Mouse (Mus musculus) megakaryocyte, embryonic 14.5 days (primary cell): Measurements from ENCODE around the gene Sirpa. TPM values are rescaled to one million over a fixed set of nuclear protein-coding genes. Genes with fewer than 3 reads are reported as not detected.

ENCODE experiments used
- H3K27me3 ChIP-seq: replicated peaks from 2 replicates; pipeline ENCODE3; 2012; ENCODE audit warnings: inconsistent platforms
- H3K36me3 ChIP-seq: replicated peaks from 2 replicates; pipeline ENCODE3; 2012; ENCODE audit warnings: low read length, inconsistent platforms, mixed read lengths
- H3K4me1 ChIP-seq: 2 replicates; pipeline ENCODE4 v1.6.1; 2012; ENCODE audit warnings: inconsistent platforms
- H3K4me3 ChIP-seq: replicated peaks from 2 replicates; pipeline ENCODE3; 2012; ENCODE audit warnings: moderate library complexity, mild to moderate bottlenecking, inconsistent platforms
- H3K9me3 ChIP-seq: 2 replicates; pipeline ENCODE4 v1.6.1; 2012; ENCODE audit warnings: inconsistent platforms
- FLI1 ChIP-seq: IDR thresholded peaks from 2 replicates; pipeline ENCODE4 v1.6.1; 2012; ENCODE audit warnings: low read length, inconsistent platforms, mixed read lengths
- GATA1 ChIP-seq: IDR thresholded peaks from 3 replicates; pipeline ENCODE4 v1.6.1; 2012; ENCODE audit warnings: mixed read lengths, low read length, inconsistent platforms, borderline replicate concordance
- polyA plus RNA-seq: library from polyadenylated mRNA; stranded (reverse); fragments of >175 nt; gene quantifications from 2 replicates; pipeline ENCODE4 v1.2.3, GENCODE M21; 2012; ENCODE audit warnings: low replicate concordance; ENCODE audit not compliant: insufficient read depth

Gene Sirpa
- polyA plus RNA-seq = 9.9 and 60.3 TPM in 2 replicates

DNA sequence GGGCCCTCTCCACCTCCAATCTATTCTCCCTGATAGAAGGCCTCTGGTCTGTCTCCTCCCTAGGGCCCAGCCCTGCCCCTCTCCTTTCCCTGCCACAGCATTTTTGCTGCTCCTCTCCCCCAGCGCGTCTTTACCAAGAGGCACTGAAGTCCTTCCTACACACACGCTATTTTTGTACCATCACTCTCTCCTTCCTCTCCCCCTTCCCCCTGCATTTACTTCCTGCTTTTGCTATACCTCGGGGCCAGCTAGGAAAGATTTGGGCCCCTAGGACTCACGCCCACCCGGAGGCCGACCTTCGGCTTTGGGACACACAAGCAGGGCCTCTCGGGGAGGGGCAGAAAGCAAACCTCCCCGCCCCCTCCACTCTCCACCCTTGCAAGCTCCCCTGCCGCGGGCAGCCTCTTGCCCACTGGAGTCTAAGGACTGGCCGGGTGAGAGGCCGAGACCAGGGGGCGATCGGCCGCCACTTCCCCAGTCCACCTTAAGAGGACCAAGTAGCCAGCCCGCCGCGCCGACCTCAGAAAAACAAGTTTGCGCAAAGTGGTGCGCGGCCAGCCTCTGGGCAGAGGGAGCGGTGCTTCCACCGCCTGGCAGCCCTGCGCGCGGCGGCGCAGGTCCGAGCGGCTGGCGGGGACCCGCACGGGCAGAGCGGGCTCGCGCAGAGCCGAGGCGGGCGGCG lies at the start of gene Sirpa:
Gene Sirpa, plus strand, starts transcription at position 377 of the 682 bp plus-strand sequence.
- TF ChIP-seq FLI1 (no peak), GATA1 (no peak)
- Histone ChIP-seq H3K4me3 (peak within 1 kb of the TSS; percentile 94), H3K36me3 (no peaks in the 10 kb centered on the region), H3K27me3 (peaks cover 84% of the 10 kb centered on the region), H3K4me1 (peaks cover 36% of the 10 kb centered on the region), H3K9me3 (no peaks in the 10 kb centered on the region)

DNA sequence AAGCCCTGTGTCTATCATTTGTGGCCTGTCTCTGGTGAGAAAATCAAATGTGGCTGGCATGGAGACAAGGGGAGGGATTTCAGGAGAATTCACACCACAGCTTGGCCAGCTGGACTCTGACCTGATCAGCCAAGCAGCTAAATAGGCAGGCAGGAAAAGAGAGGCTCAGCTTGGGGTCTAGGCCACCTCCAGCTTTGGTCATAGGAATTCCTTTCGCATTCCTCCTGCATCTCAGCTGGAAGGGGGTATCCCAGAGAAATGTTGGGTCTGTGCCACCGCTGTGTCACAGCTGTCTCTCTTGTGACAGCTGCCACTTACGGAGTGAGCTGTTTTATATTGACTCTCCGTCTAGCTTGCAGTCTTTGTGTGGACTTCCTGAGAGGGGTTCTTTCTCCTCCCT lies 48.2 kb upstream of the Sirpa start:
- Histone ChIP-seq H3K36me3 (no peaks in the 10 kb centered on the region), H3K4me3 (no peak overlapping the region), H3K4me1 (peaks cover 5% of the 10 kb centered on the region; the same call in 1 of the 2 replicates), H3K9me3 (no peaks in the 10 kb centered on the region), H3K27me3 (peaks cover 31% of the 10 kb centered on the region)
- TF ChIP-seq GATA1 (no peak), FLI1 (no peak)

DNA sequence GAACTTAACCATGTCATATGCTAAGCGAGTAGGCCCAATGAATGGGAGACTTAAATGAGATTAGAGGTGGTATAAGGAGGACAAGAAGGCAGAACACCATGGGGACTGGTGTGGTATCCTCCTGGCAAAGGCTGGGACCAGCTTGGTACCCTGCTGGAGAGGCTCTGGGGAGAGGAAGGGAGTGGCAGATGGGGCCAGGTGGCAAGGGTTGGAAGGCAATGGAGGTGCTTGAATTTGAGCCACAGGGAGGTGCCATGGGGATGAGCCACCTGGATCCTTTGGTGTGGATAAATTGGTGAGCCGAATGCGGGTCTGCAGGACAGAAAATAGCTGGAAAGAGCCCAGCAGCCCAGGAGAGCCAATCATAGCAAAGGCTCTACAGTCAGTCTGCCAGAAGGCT lies 47.7 kb upstream of the Sirpa start:
- Histone ChIP-seq H3K36me3 (no peaks in the 10 kb centered on the region), H3K4me1 (peaks cover 9% of the 10 kb centered on the region; the same call in 1 of the 2 replicates), H3K27me3 (peaks cover 36% of the 10 kb centered on the region), H3K9me3 (no peaks in the 10 kb centered on the region), H3K4me3 (no peak overlapping the region)
- TF ChIP-seq FLI1 = no peak
- no peak for TF ChIP-seq GATA1

GRCm38 (mm10) chr2:129545596-129545995 lies 47.0 kb upstream of the Sirpa start:
- peaks cover 35% of the 10 kb centered on the region for H3K27me3 ChIP-seq
- peaks cover 10% of the 10 kb centered on the region; the same call in 1 of the 2 replicates for H3K4me1 ChIP-seq
- TF ChIP-seq FLI1 (no peak), GATA1 (no peak)

DNA sequence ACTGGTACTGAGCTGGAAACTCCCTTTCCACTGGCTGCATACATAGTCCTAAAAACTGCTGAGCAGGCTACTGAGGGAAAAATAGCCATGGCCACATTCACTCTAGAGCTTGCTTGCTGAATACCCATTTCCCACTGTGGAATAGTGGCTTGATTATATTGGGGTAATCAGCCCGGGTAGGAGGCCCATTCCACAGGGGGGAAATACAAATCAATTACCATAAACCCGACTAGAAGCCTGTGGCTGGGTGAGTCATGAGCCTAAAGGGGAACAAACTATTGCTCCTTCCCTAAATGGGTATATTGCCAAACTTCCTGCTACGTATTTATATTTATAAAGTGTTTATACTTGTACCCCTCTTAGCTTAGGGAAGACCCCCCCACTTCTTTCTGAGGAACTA lies 45.9 kb upstream of the Sirpa start:
- Histone ChIP-seq H3K9me3 (no peaks in the 10 kb centered on the region), H3K4me3 (no peak overlapping the region), H3K4me1 (peaks cover 10% of the 10 kb centered on the region; the same call in 1 of the 2 replicates), H3K36me3 (no peaks in the 10 kb centered on the region), H3K27me3 (peaks cover 30% of the 10 kb centered on the region)
- no peak for TF ChIP-seq FLI1
- TF ChIP-seq GATA1 = no peak

More at GRCm38 (mm10) chr2:129545596-129545995, 47.0 kb upstream of the Sirpa start:
- Histone ChIP-seq H3K9me3 (no peaks in the 10 kb centered on the region), H3K4me3 (no peak overlapping the region), H3K36me3 (no peaks in the 10 kb centered on the region)

- peaks cover 27% of the 10 kb centered on the region for H3K27me3 ChIP-seq
- TF ChIP-seq FLI1 (no peak), GATA1 (no peak)
Measured at GRCm38 (mm10) chr2:129549537-129550135, 43.0 kb upstream of the Sirpa start.

DNA sequence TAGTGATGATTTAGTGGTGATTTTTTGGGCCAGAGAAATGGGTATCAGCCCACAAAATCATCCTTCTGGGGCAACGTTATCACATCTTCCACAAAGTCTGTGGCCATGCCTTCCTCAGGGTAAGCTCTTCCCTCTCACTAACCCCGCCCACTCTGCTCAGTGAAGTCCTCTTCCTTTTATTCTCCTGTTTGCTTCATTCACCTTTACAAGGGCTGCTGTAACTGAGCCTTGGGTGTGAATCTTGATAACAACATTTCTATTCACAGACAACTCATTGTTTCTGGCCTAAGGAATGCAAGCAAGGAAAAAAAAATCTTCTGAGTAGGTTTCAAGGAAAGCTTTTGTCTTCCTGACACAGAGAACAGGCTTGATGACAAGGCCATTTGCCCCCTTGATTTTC lies 41.9 kb upstream of the Sirpa start:
- TF ChIP-seq FLI1 (no peak), GATA1 (no peak)
- no peak overlapping the region for H3K4me3 ChIP-seq
- peaks cover 25% of the 10 kb centered on the region for H3K27me3 ChIP-seq
- H3K9me3 ChIP-seq = no peaks in the 10 kb centered on the region
- peaks cover 10% of the 10 kb centered on the region; the same call in 1 of the 2 replicates for H3K4me1 ChIP-seq
- no peaks in the 10 kb centered on the region for H3K36me3 ChIP-seq

More at GRCm38 (mm10) chr2:129549537-129550135, 43.0 kb upstream of the Sirpa start:
- H3K4me3 ChIP-seq = no peak overlapping the region
- H3K4me1 ChIP-seq = peaks cover 10% of the 10 kb centered on the region; the same call in 1 of the 2 replicates
- H3K9me3 ChIP-seq = no peaks in the 10 kb centered on the region
- H3K36me3 ChIP-seq = no peaks in the 10 kb centered on the region

- H3K9me3 ChIP-seq = no peaks in the 10 kb centered on the region
Measured at GRCm38 (mm10) chr2:129556081-129556480, 36.6 kb upstream of the Sirpa start.

GRCm38 (mm10) chr2:129558008-129558874 lies 34.4 kb upstream of the Sirpa start:
- H3K36me3 ChIP-seq = no peaks in the 10 kb centered on the region

More at GRCm38 (mm10) chr2:129556081-129556480, 36.6 kb upstream of the Sirpa start:
- TF ChIP-seq GATA1 = no peak
- no peak for TF ChIP-seq FLI1
- Histone ChIP-seq H3K4me3 (no peak overlapping the region), H3K27me3 (peaks cover 36% of the 10 kb centered on the region), H3K4me1 (no peaks in the 10 kb centered on the region), H3K36me3 (no peaks in the 10 kb centered on the region)

More at GRCm38 (mm10) chr2:129558008-129558874, 34.4 kb upstream of the Sirpa start:
- Histone ChIP-seq H3K4me3 (no peak overlapping the region), H3K4me1 (no peaks in the 10 kb centered on the region), H3K27me3 (peaks cover 43% of the 10 kb centered on the region), H3K9me3 (no peaks in the 10 kb centered on the region)
- TF ChIP-seq FLI1 (no peak), GATA1 (no peak)
